Mouse (Mus musculus) neutrophil, adult 65 days (primary cell): ENCODE data around the gene Ssxb3. TPM values are rescaled to one million over a fixed set of nuclear protein-coding genes. Genes with fewer than 3 reads are reported as not detected.

Experiments
- total RNA-seq: library from RNA; stranded (reverse); gene quantifications from 2 replicates; pipeline ENCODE4 v1.2.4, GENCODE M21; 2023

Gene Ssxb3
- not detected in 2 replicates for total RNA-seq

GRCm38 (mm10) chrX:8591716-8592115 is at the start of gene Ssxb3:
TSS of gene Ssxb3 (minus strand) at chrX:8591816.

GRCm38 (mm10) chrX:8548155-8548554 is 43.5 kb downstream of the Ssxb3 start, which contains the start of gene Ssxb6:
TSS of gene Ssxb6 (minus strand) at chrX:8548255.

Other genes starting within 250 kb of the Ssxb3 start
- gene Ssxb9, start 224.8 kb downstream of the Ssxb3 start, total RNA-seq: not detected in 2 replicates
- gene Ssxb1, start 178.5 kb downstream of the Ssxb3 start, total RNA-seq: not detected in 2 replicates
- not detected in 2 replicates for gene Ssxb2, start 130.1 kb downstream of the Ssxb3 start, total RNA-seq
- gene Gm14459, start 66.9 kb downstream of the Ssxb3 start, total RNA-seq: not detected in 2 replicates
- gene Ssxb6, start 43.6 kb downstream of the Ssxb3 start, total RNA-seq: not detected in 2 replicates
- not detected in 2 replicates for gene Ssxb8, start 99.0 kb upstream of the Ssxb3 start, total RNA-seq
- not detected in 2 replicates for gene Ssx9, start 156.6 kb upstream of the Ssxb3 start, total RNA-seq
- gene Ssxb5, start 211.9 kb upstream of the Ssxb3 start, total RNA-seq: not detected in 2 replicates